Mouse (Mus musculus) forebrain, embryonic 15.5 days (tissue): ENCODE results near the gene Atr. TPM values are rescaled to one million over a fixed set of nuclear protein-coding genes. Genes with fewer than 3 reads are reported as not detected.
"Not testable (repeated sequence)": the region's sequence is repeated elsewhere in the genome, so short reads cannot be mapped to it uniquely, and the experiment has no call there.

Experiments used
- ATAC-seq: fragments of 200-750 bp; cut with Nextera tagmentation; replicated peaks from 2 replicates; pipeline ENCODE4 v1.8.0; 2017; ENCODE audit warnings: mild to moderate bottlenecking, moderate TSS enrichment, moderate library complexity
- H3K27ac ChIP-seq: fragments of 300-500 bp; sonication (generic); replicated peaks from 2 replicates; pipeline ENCODE4 v1.5.1; 2015; ENCODE audit warnings: mild to moderate bottlenecking, inconsistent platforms
- H3K27me3 ChIP-seq: fragments of 300-500 bp; sonication (generic); 2 replicates; pipeline ENCODE4 v1.6.1; 2015; ENCODE audit warnings: inconsistent platforms
- H3K36me3 ChIP-seq: fragments of 300-500 bp; sonication (generic); 2 replicates; pipeline ENCODE4 v1.6.1; 2015; ENCODE audit warnings: mild to moderate bottlenecking, inconsistent platforms
- H3K4me1 ChIP-seq: fragments of 300-500 bp; sonication (generic); 2 replicates; pipeline ENCODE4 v1.6.1; 2015; ENCODE audit warnings: inconsistent platforms
- H3K4me2 ChIP-seq: fragments of 300-500 bp; sonication (generic); replicated peaks from 2 replicates; pipeline ENCODE4 v1.6.1; 2015; ENCODE audit warnings: mild to moderate bottlenecking, inconsistent platforms
- H3K4me3 ChIP-seq: fragments of 300-500 bp; sonication (generic); 2 replicates; pipeline ENCODE4 v1.5.1; 2015; ENCODE audit warnings: mild to moderate bottlenecking, inconsistent platforms
- H3K9ac ChIP-seq: fragments of 300-500 bp; sonication (generic); replicated peaks from 2 replicates; pipeline ENCODE4 v1.6.1; 2015; ENCODE audit warnings: mild to moderate bottlenecking, inconsistent platforms
- H3K9me3 ChIP-seq: fragments of 300-500 bp; sonication (generic); 2 replicates; pipeline ENCODE4 v1.6.1; 2016; ENCODE audit warnings: inconsistent platforms
- WGBS: fragments of 180-500 bp; shearing (Covaris S2); methylation state at CpG from one replicate; pipeline ENCODE4 v1.1.7; 2015; ENCODE audit warnings: mixed read lengths; 5-methylcytosine and 5-hydroxymethylcytosine counted together
- polyA plus RNA-seq: library from polyadenylated mRNA; unstranded; fragments of >200 nt; fragmentation: Nextera tagmentation; extraction: Ambion mirVana; gene quantifications from 2 replicates; pipeline ENCODE4 v1.2.1, GENCODE M21; 2015

Gene Atr
- polyA plus RNA-seq, 1 experiment from 2014 or later = 16.2 TPM

- ATAC-seq = peak; percentile 87
- peaks cover 11% of the 10 kb centered on the region for H3K4me1 ChIP-seq
- peak overlapping the region; percentile 99 for H3K4me3 ChIP-seq
- H3K27ac ChIP-seq = peak overlapping the region; percentile 82; the same call in 1 of the 2 replicates
- peak overlapping the region; percentile 77 for H3K4me2 ChIP-seq
- H3K36me3 ChIP-seq = peaks cover 9% of the 10 kb centered on the region
- WGBS = 0% methylated on average over 7 of the region's 7 CpGs
- peak overlapping the region; percentile 93 for H3K9ac ChIP-seq
- H3K27me3 ChIP-seq = no peaks in the 10 kb centered on the region
- H3K9me3 ChIP-seq = no peaks in the 10 kb centered on the region
These were observed 96.8 kb downstream of the Atr start for GRCm38 (mm10) chr9:95954226-95954584.

GRCm38 (mm10) chr9:95954585-95955461, 97.4 kb downstream of the Atr start, which contains the start of gene Xrn1:
Gene Xrn1, plus strand, starts transcription at chr9:95954760.
- peak within 1 kb of the TSS; percentile 99 for H3K4me3 ChIP-seq
- under 1% methylated on average over 54 of the region's 57 CpGs for WGBS
- peaks cover 9% of the 10 kb centered on the region for H3K36me3 ChIP-seq
- ATAC-seq = peak; percentile 99
- no peaks in the 10 kb centered on the region for H3K27me3 ChIP-seq
- H3K9me3 ChIP-seq = no peaks in the 10 kb centered on the region
- peak within 1 kb of the TSS; percentile 77 for H3K4me2 ChIP-seq
- peak within 1 kb of the TSS; percentile 93 for H3K9ac ChIP-seq
- peaks cover 11% of the 10 kb centered on the region for H3K4me1 ChIP-seq
- H3K27ac ChIP-seq = peak within 1 kb of the TSS; percentile 82

GRCm38 (mm10) chr9:95957611-95958010, 100.2 kb downstream of the Atr start:
- Histone ChIP-seq H3K9me3 (no peaks in the 10 kb centered on the region), H3K27ac (no peak overlapping the region), H3K36me3 (0 out of 2 replicates have a peak, but pooled peaks cover 3% of the 10 kb centered on the region), H3K9ac (no peak overlapping the region), H3K4me3 (no peak overlapping the region), H3K4me2 (no peak overlapping the region), H3K27me3 (no peaks in the 10 kb centered on the region), H3K4me1 (peaks cover 11% of the 10 kb centered on the region)
- WGBS = 91% methylated on average over 2 of the region's 2 CpGs
- no peak for ATAC-seq

GRCm38 (mm10) chr9:95958041-95958730, 100.8 kb downstream of the Atr start:
- Histone ChIP-seq H3K4me3 (no peak overlapping the region), H3K4me2 (no peak overlapping the region), H3K27me3 (no peaks in the 10 kb centered on the region), H3K36me3 (0 out of 2 replicates have a peak, but pooled peaks cover 3% of the 10 kb centered on the region), H3K27ac (no peak overlapping the region), H3K9ac (no peak overlapping the region), H3K9me3 (no peaks in the 10 kb centered on the region), H3K4me1 (peaks cover 11% of the 10 kb centered on the region)
- no peak for ATAC-seq
- WGBS = 95% methylated on average over 7 of the region's 7 CpGs

- not testable (repeated sequence) for H3K9ac ChIP-seq, H3K27ac ChIP-seq, H3K27me3 ChIP-seq, H3K36me3 ChIP-seq, H3K9me3 ChIP-seq, ATAC-seq, H3K4me2 ChIP-seq, H3K4me1 ChIP-seq, H3K4me3 ChIP-seq
- 97% methylated on average over 2 of the region's 2 CpGs for WGBS
These were observed 101.3 kb downstream of the Atr start for GRCm38 (mm10) chr9:95958731-95959105.

GRCm38 (mm10) chr9:95959246-95959645, 101.8 kb downstream of the Atr start:
- Histone ChIP-seq H3K4me3 (no peak overlapping the region), H3K9ac (no peak overlapping the region), H3K9me3 (no peaks in the 10 kb centered on the region), H3K36me3 (peaks cover 6% of the 10 kb centered on the region; the same call in 1 of the 2 replicates), H3K4me1 (peaks cover 5% of the 10 kb centered on the region; the same call in 1 of the 2 replicates), H3K27ac (no peak overlapping the region), H3K4me2 (no peak overlapping the region), H3K27me3 (no peaks in the 10 kb centered on the region)
- WGBS = 71% methylated on average over 6 of the region's 6 CpGs
- ATAC-seq = no peak

GRCm38 (mm10) chr9:95959732-95960428, 102.5 kb downstream of the Atr start:
- Histone ChIP-seq H3K9ac (no peak overlapping the region), H3K4me3 (no peak overlapping the region), H3K27ac (no peak overlapping the region), H3K27me3 (no peaks in the 10 kb centered on the region), H3K9me3 (no peaks in the 10 kb centered on the region), H3K36me3 (peaks cover 13% of the 10 kb centered on the region), H3K4me1 (peaks cover 5% of the 10 kb centered on the region; the same call in 1 of the 2 replicates), H3K4me2 (no peak overlapping the region)
- no peak for ATAC-seq
- WGBS = 90% methylated on average over 3 of the region's 3 CpGs

- Histone ChIP-seq H3K4me2 (no peak overlapping the region), H3K36me3 (peaks cover 18% of the 10 kb centered on the region), H3K27ac (no peak overlapping the region), H3K27me3 (no peaks in the 10 kb centered on the region), H3K4me1 (peaks cover 5% of the 10 kb centered on the region; the same call in 1 of the 2 replicates), H3K9me3 (no peaks in the 10 kb centered on the region), H3K9ac (no peak overlapping the region), H3K4me3 (no peak overlapping the region)
- ATAC-seq = no peak
These were observed 103.7 kb downstream of the Atr start for GRCm38 (mm10) chr9:95961058-95961457.

- H3K9ac ChIP-seq = no peak overlapping the region
- 94% methylated on average over 13 of the region's 13 CpGs for WGBS
- peaks cover 28% of the 10 kb centered on the region for H3K36me3 ChIP-seq
These were observed 106.6 kb downstream of the Atr start for GRCm38 (mm10) chr9:95964037-95964436.

GRCm38 (mm10) chr9:95978279-95978678, 120.9 kb downstream of the Atr start:
- H3K36me3 ChIP-seq = peaks cover 68% of the 10 kb centered on the region
- H3K9me3 ChIP-seq = no peaks in the 10 kb centered on the region
- no peak overlapping the region for H3K9ac ChIP-seq
- no peak overlapping the region for H3K4me3 ChIP-seq
- no peaks in the 10 kb centered on the region for H3K4me1 ChIP-seq
- no peak overlapping the region for H3K4me2 ChIP-seq
- H3K27ac ChIP-seq = no peak overlapping the region
- no peak for ATAC-seq
- 94% methylated on average over 2 of the region's 2 CpGs for WGBS
- no peaks in the 10 kb centered on the region for H3K27me3 ChIP-seq

More at GRCm38 (mm10) chr9:95964037-95964436, 106.6 kb downstream of the Atr start:
- no peaks in the 10 kb centered on the region for H3K9me3 ChIP-seq
- H3K27ac ChIP-seq = no peak overlapping the region
- ATAC-seq = no peak
- no peaks in the 10 kb centered on the region for H3K27me3 ChIP-seq
- no peak overlapping the region for H3K4me2 ChIP-seq
- no peaks in the 10 kb centered on the region for H3K4me1 ChIP-seq
- H3K4me3 ChIP-seq = no peak overlapping the region

- no peak for ATAC-seq
- no peak overlapping the region for H3K4me3 ChIP-seq
- H3K4me2 ChIP-seq = no peak overlapping the region
- no peak overlapping the region for H3K27ac ChIP-seq
- WGBS = 83% methylated on average over 6 of the region's 6 CpGs
- H3K4me1 ChIP-seq = no peaks in the 10 kb centered on the region
- no peaks in the 10 kb centered on the region for H3K27me3 ChIP-seq
- H3K9ac ChIP-seq = no peak overlapping the region
- H3K36me3 ChIP-seq = peaks cover 71% of the 10 kb centered on the region
- H3K9me3 ChIP-seq = no peaks in the 10 kb centered on the region
These were observed 122.5 kb downstream of the Atr start for GRCm38 (mm10) chr9:95979896-95980295.

- ATAC-seq = no peak
- Histone ChIP-seq H3K4me3 (no peak overlapping the region), H3K4me2 (no peak overlapping the region), H3K9me3 (no peaks in the 10 kb centered on the region), H3K36me3 (peaks cover 57% of the 10 kb centered on the region), H3K9ac (no peak overlapping the region), H3K27me3 (no peaks in the 10 kb centered on the region), H3K27ac (no peak overlapping the region), H3K4me1 (no peaks in the 10 kb centered on the region)
- WGBS = 100% methylated on average over 2 of the region's 2 CpGs
These were observed 134.9 kb downstream of the Atr start for GRCm38 (mm10) chr9:95992255-95992654.
